Mouse (Mus musculus) heart, adult 2 months (tissue): ENCODE results near the gene 3110009E18Rik. TPM values are rescaled to one million over a fixed set of nuclear protein-coding genes. Genes with fewer than 3 reads are reported as not detected.

Experiments used
- DNase-seq, 2 experiments: peaks; one replicate each; pipeline ENCODE4 v3.0.0; 2021
- H3K27ac ChIP-seq: fragments of 200-600 bp; 2 replicates; pipeline ENCODE4 v1.8.1; 2022
- H3K27me3 ChIP-seq: fragments of 200-500 bp; 2 replicates; pipeline ENCODE4 v1.6.1; 2012; ENCODE audit warnings: mild to moderate bottlenecking, low read length, inconsistent platforms, mixed read lengths; ENCODE audit not compliant: control insufficient read depth, insufficient read depth
- H3K36me3 ChIP-seq: fragments of 200-500 bp; 2 replicates; pipeline ENCODE4 v1.6.1; 2012; ENCODE audit warnings: low read length, inconsistent platforms; ENCODE audit not compliant: control insufficient read depth, insufficient read depth
- H3K4me1 ChIP-seq: fragments of 200-500 bp; 2 replicates; pipeline ENCODE4 v1.6.1; 2011; ENCODE audit warnings: low read length; ENCODE audit not compliant: control insufficient read depth, insufficient read depth
- H3K4me3 ChIP-seq: fragments of 200-600 bp; 2 replicates; pipeline ENCODE4 v1.8.1; 2022
- H3K79me2 ChIP-seq: fragments of 200-500 bp; replicated peaks from 2 replicates; pipeline ENCODE4 v1.6.1; 2012; ENCODE audit warnings: mild to moderate bottlenecking, inconsistent platforms, low read length, moderate library complexity, mixed read lengths; ENCODE audit not compliant: control insufficient read depth, insufficient read depth
- H3K9ac ChIP-seq: fragments of 200-500 bp; 2 replicates; pipeline ENCODE4 v1.6.1; 2012; ENCODE audit warnings: low read depth, mild to moderate bottlenecking, control low read depth, inconsistent platforms, low read length, mixed read lengths
- CTCF ChIP-seq: fragments of 200-600 bp; IDR thresholded peaks from 2 replicates; pipeline ENCODE4 v1.8.1; 2022; ENCODE audit warnings: antibody characterized with exemption, mild to moderate bottlenecking, moderate library complexity
- EP300 ChIP-seq: fragments of 200-500 bp; IDR thresholded peaks from 2 replicates; pipeline ENCODE4 v1.6.1; 2011; ENCODE audit warnings: low read depth, low read length, control low read depth; ENCODE audit not compliant: insufficient read depth
- POLR2A ChIP-seq: fragments of 200-500 bp; IDR thresholded peaks from 2 replicates; pipeline ENCODE4 v1.6.1; 2011; ENCODE audit warnings: mild to moderate bottlenecking, low read depth, low read length, control low read depth; ENCODE audit not compliant: insufficient read depth
- WGBS: fragments of 180-500 bp; shearing (Covaris S2); methylation state at CpG from one replicate; pipeline ENCODE4 v1.1.7; 2018; 5-methylcytosine and 5-hydroxymethylcytosine counted together
- intact Hi-C: fragments of 180-260 bp; cut with DNase I; formaldehyde crosslinking; loops from one replicate; pipeline ENCODE4 v1.15.1; 2025
- polyA plus RNA-seq: library from polyadenylated mRNA; depleted of rRNA; stranded (reverse); fragments of >200 nt; gene quantifications from 2 replicates; pipeline ENCODE4 v1.2.3, GENCODE M21; 2012
- total RNA-seq, 2 experiments: library from RNA; stranded (reverse); gene quantifications; 2 replicates each; pipeline ENCODE4 v1.2.3; 2021

The 3110009E18Rik gene
- total and polyA plus RNA-seq, 3 experiments: 2.5 to 5.8 (median 5.2) TPM

- no peak for DNase-seq
- H3K9ac ChIP-seq: no peak overlapping the region
- no peak overlapping the region for H3K27ac ChIP-seq
- H3K79me2 ChIP-seq: no peaks in the 10 kb centered on the region
- WGBS: 79% methylated on average over 12 of the region's 12 CpGs
- peaks cover 4% of the 10 kb centered on the region for H3K4me1 ChIP-seq
- no peak overlapping the region for H3K4me3 ChIP-seq
- H3K27me3 ChIP-seq: no peaks in the 10 kb centered on the region
- no peak for TF ChIP-seq POLR2A
- no peak for TF ChIP-seq CTCF
- TF ChIP-seq EP300: no peak
- intact Hi-C loops: no loop called here
- peaks cover 2% of the 10 kb centered on the region for H3K36me3 ChIP-seq
Measured at GRCm38 (mm10) chr1:120112251-120113187, 8.5 kb upstream of the 3110009E18Rik start.

- H3K36me3 ChIP-seq: peaks cover 4% of the 10 kb centered on the region
- WGBS: 55% methylated on average over 9 of the region's 9 CpGs
- H3K9ac ChIP-seq: no peak overlapping the region
- intact Hi-C loops: loop anchor here (2.0 kb wide), 1 partner anchor 17 kb away; no protein-coding TSS in a partner anchor
- H3K4me1 ChIP-seq: peaks cover 15% of the 10 kb centered on the region
- H3K4me3 ChIP-seq: no peak overlapping the region
- H3K27ac ChIP-seq: peak overlapping the region; percentile 72
- DNase-seq: peak; percentile 80 to 85
- no peaks in the 10 kb centered on the region for H3K79me2 ChIP-seq
- TF ChIP-seq EP300 (no peak), POLR2A (no peak), CTCF (no peak)
- H3K27me3 ChIP-seq: no peaks in the 10 kb centered on the region
Measured at GRCm38 (mm10) chr1:120115671-120116081, 5.3 kb upstream of the 3110009E18Rik start.

GRCm38 (mm10) chr1:120116106-120116505 lies 4.9 kb upstream of the 3110009E18Rik start:
- H3K9ac ChIP-seq: no peak overlapping the region
- DNase-seq: peak; percentile 37 to 43
- H3K27ac ChIP-seq: peak overlapping the region; percentile 72
- TF ChIP-seq EP300 (no peak), POLR2A (no peak), CTCF (no peak)
- H3K4me1 ChIP-seq: peaks cover 15% of the 10 kb centered on the region
- no peak overlapping the region for H3K4me3 ChIP-seq
- peaks cover 4% of the 10 kb centered on the region for H3K36me3 ChIP-seq
- 53% methylated on average over 11 of the region's 11 CpGs for WGBS
- H3K27me3 ChIP-seq: no peaks in the 10 kb centered on the region
- H3K79me2 ChIP-seq: no peaks in the 10 kb centered on the region
- intact Hi-C loops: no loop called here

GRCm38 (mm10) chr1:120118854-120119253 lies 2.1 kb upstream of the 3110009E18Rik start:
- no peaks in the 10 kb centered on the region for H3K79me2 ChIP-seq
- peaks cover 4% of the 10 kb centered on the region for H3K36me3 ChIP-seq
- DNase-seq: no peak
- no peaks in the 10 kb centered on the region for H3K27me3 ChIP-seq
- TF ChIP-seq CTCF (no peak), POLR2A (no peak), EP300 (no peak)
- H3K27ac ChIP-seq: no peak overlapping the region; the same call in 1 of the 2 replicates
- H3K9ac ChIP-seq: no peak overlapping the region
- 83% methylated on average over 2 of the region's 2 CpGs for WGBS
- intact Hi-C loops: no loop called here
- H3K4me1 ChIP-seq: peaks cover 15% of the 10 kb centered on the region
- H3K4me3 ChIP-seq: no peak overlapping the region

- H3K4me3 ChIP-seq: peak overlapping the region; percentile 83
- intact Hi-C loops: no loop called here
- peak overlapping the region; percentile 96 for H3K27ac ChIP-seq
- H3K36me3 ChIP-seq: peaks cover 4% of the 10 kb centered on the region
- H3K9ac ChIP-seq: no peak overlapping the region
- TF ChIP-seq EP300 (no peak), CTCF (no peak), POLR2A (no peak)
- peaks cover 15% of the 10 kb centered on the region for H3K4me1 ChIP-seq
- H3K79me2 ChIP-seq: no peaks in the 10 kb centered on the region
- no peak for DNase-seq
- H3K27me3 ChIP-seq: no peaks in the 10 kb centered on the region
- WGBS: 70% methylated on average over 4 of the region's 4 CpGs
Measured at GRCm38 (mm10) chr1:120119389-120119788, 1.6 kb upstream of the 3110009E18Rik start.
